Mouse (Mus musculus) kidney, embryonic 15.5 days (tissue): ENCODE data around the gene Dennd1a. TPM values are rescaled to one million over a fixed set of nuclear protein-coding genes. Genes with fewer than 3 reads are reported as not detected.
"Not testable (repeated sequence)": the region's sequence is repeated elsewhere in the genome, so short reads cannot be mapped to it uniquely, and the experiment has no call there.

Source experiments
- ATAC-seq: fragments of 200-750 bp; cut with Nextera tagmentation; replicated peaks from 2 replicates; pipeline ENCODE4 v1.8.0; 2017; ENCODE audit warnings: moderate TSS enrichment; ENCODE audit not compliant: low FRiP score
- H3K27ac ChIP-seq: fragments of 300-500 bp; sonication (generic); 2 replicates; pipeline ENCODE4 v1.5.1; 2015; ENCODE audit warnings: mild to moderate bottlenecking, inconsistent platforms
- H3K27me3 ChIP-seq: fragments of 300-500 bp; sonication (generic); 2 replicates; pipeline ENCODE4 v1.6.1; 2015; ENCODE audit warnings: inconsistent platforms
- H3K36me3 ChIP-seq: fragments of 300-500 bp; sonication (generic); 2 replicates; pipeline ENCODE4 v1.6.1; 2015; ENCODE audit warnings: inconsistent platforms
- H3K4me1 ChIP-seq: fragments of 300-500 bp; sonication (generic); 2 replicates; pipeline ENCODE4 v1.6.1; 2015; ENCODE audit warnings: inconsistent platforms
- H3K4me2 ChIP-seq: fragments of 300-500 bp; sonication (generic); 2 replicates; pipeline ENCODE4 v1.6.1; 2015; ENCODE audit warnings: moderate library complexity, mild to moderate bottlenecking, inconsistent platforms
- H3K4me3 ChIP-seq: fragments of 300-500 bp; sonication (generic); replicated peaks from 2 replicates; pipeline ENCODE4 v1.5.1; 2015; ENCODE audit warnings: mild to moderate bottlenecking, inconsistent platforms
- H3K9ac ChIP-seq: fragments of 300-500 bp; sonication (generic); 2 replicates; pipeline ENCODE4 v1.6.1; 2015; ENCODE audit warnings: mild to moderate bottlenecking, inconsistent platforms
- H3K9me3 ChIP-seq: fragments of 300-500 bp; sonication (generic); replicated peaks from 2 replicates; pipeline ENCODE4 v1.6.1; 2016; ENCODE audit warnings: inconsistent platforms
- WGBS: fragments of 180-500 bp; shearing (Covaris S2); methylation state at CpG from one replicate; pipeline ENCODE4 v1.1.7; 2015; ENCODE audit warnings: mixed read lengths; 5-methylcytosine and 5-hydroxymethylcytosine counted together
- polyA plus RNA-seq: library from polyadenylated mRNA; unstranded; fragments of >200 nt; fragmentation: Nextera tagmentation; extraction: Ambion mirVana; gene quantifications from 2 replicates; pipeline ENCODE4 v1.2.1, GENCODE M21; 2015

The Dennd1a gene
- polyA plus RNA-seq, 1 experiment from 2014 or later, result 16.2 TPM

DNA sequence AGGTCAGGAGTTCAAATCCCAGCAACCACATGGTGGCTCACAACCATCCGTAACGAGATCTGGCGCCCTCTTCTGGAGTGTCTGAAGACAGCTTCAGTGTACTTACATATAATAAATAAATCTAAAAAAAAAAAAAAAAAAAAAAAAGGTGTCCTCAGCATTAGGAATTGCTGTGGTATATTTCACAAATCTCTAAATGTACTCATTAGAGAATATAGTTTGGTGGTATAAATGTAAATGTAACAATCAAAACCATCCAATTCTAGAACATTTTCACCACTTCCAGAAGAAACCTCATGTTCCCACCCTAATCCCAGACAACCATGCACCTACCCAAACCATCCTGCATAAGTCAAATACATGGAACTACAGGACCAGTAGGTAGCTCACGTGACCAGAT, 350.3 kb downstream of the Dennd1a start:
- ATAC-seq, H3K9me3 ChIP-seq, H3K4me3 ChIP-seq, H3K4me1 ChIP-seq, H3K9ac ChIP-seq, H3K27me3 ChIP-seq, H3K4me2 ChIP-seq, H3K36me3 ChIP-seq, H3K27ac ChIP-seq: not testable (repeated sequence)
- WGBS, result 84% methylated on average over 4 of the region's 4 CpGs

DNA sequence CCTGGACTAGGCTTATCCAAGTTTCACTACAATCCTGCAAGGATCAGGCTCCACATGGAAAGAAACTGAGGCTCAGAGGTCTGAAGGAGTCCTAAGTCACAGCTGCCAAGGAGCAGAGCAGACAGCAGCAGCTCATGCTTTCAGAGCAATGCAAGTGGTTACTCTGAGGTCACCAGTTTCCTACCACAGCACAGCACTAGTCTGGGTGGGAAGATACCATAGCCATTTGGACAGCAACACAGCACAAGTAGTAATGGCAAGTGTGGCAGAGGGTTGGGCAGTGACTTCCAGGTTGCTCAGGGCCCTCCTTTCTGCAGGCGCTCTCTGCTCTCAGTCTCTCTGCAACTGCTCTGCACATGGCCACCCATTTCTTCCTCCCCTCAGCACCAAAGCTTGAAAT, 354.9 kb downstream of the Dennd1a start:
- Histone ChIP-seq H3K9me3 (no peaks in the 10 kb centered on the region), H3K36me3 (peaks cover 7% of the 10 kb centered on the region; the same call in 1 of the 2 replicates), H3K27ac (no peak overlapping the region), H3K4me1 (peaks cover 6% of the 10 kb centered on the region; the same call in 1 of the 2 replicates), H3K4me2 (no peak overlapping the region), H3K9ac (no peak overlapping the region), H3K4me3 (no peak overlapping the region), H3K27me3 (no peaks in the 10 kb centered on the region)
- WGBS, result 100% methylated on average over 1 of the region's 1 CpGs
- ATAC-seq, result no peak

DNA sequence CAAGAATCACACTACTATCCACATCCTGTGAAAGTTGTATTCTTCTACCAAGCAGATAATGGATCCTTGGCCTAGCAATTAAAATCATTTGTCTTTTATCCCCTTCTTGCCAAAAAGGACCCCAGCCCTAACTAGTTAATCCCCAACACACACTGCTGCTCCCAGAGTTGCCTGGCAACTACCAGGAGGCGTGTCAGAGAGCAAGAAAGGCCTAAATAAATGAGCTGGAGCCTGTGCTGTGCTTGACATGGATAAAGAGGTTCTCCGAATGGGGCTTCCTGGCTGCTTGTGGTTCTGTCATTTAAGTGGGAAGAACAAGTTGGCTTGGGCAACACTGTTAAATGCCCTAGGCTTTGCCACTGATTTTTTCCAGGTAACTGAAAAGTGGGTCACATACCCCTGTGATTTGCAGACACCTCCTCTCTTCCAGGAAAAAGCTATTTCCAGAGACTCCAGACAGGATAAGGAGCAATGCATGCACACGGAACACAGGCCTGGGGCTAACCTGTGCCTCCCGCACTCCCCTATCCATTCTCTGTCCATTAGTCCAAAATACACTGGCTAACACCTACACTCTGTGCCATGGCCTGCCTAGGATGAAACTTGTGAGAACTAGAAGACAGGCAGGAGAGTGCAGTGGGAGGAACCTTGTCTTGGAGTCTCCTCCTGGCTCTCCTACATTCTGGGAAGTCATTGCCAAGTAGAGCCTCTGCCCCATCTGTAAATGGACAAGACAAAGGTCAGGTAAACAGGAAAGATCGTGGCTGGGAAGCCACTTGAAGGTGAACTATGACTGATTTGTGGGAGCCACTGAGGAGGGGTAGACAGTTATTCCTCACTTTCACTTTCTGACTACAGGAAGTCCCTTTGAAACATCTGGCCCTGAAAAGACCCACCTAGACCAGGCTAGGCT, 355.9 kb downstream of the Dennd1a start:
- Histone ChIP-seq H3K4me2 (no peak overlapping the region), H3K9me3 (no peaks in the 10 kb centered on the region), H3K9ac (no peak overlapping the region), H3K4me3 (no peak overlapping the region), H3K36me3 (peaks cover 7% of the 10 kb centered on the region; the same call in 1 of the 2 replicates), H3K27ac (no peak overlapping the region), H3K4me1 (peaks cover 6% of the 10 kb centered on the region; the same call in 1 of the 2 replicates), H3K27me3 (no peaks in the 10 kb centered on the region)
- 54% methylated on average over 5 of the region's 5 CpGs for WGBS
- no peak for ATAC-seq

DNA sequence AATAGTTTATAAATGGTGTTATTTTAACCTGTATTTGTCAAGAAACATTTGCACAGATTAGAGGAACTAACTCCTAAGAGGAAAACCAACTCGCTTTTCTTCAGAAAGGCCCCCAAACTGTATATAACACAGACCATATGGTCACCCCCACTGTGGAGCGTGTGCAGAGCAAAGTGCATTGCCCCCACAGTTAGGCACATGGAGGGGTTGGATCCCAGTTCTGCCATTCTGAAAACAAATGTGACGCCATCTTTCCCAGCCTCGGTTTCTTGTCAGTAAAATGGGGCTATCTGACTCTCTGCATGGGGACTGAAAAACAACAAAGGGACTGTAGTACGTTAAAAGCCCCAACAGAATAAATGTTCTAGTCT, 361.1 kb downstream of the Dennd1a start:
- 76% methylated on average over 5 of the region's 5 CpGs for WGBS
- Histone ChIP-seq H3K36me3 (no peaks in the 10 kb centered on the region), H3K27ac (no peak overlapping the region), H3K4me2 (no peak overlapping the region), H3K9me3 (no peaks in the 10 kb centered on the region), H3K4me3 (no peak overlapping the region), H3K4me1 (peaks cover 2% of the 10 kb centered on the region; the same call in 1 of the 2 replicates), H3K27me3 (no peaks in the 10 kb centered on the region), H3K9ac (no peak overlapping the region)
- no peak for ATAC-seq

DNA sequence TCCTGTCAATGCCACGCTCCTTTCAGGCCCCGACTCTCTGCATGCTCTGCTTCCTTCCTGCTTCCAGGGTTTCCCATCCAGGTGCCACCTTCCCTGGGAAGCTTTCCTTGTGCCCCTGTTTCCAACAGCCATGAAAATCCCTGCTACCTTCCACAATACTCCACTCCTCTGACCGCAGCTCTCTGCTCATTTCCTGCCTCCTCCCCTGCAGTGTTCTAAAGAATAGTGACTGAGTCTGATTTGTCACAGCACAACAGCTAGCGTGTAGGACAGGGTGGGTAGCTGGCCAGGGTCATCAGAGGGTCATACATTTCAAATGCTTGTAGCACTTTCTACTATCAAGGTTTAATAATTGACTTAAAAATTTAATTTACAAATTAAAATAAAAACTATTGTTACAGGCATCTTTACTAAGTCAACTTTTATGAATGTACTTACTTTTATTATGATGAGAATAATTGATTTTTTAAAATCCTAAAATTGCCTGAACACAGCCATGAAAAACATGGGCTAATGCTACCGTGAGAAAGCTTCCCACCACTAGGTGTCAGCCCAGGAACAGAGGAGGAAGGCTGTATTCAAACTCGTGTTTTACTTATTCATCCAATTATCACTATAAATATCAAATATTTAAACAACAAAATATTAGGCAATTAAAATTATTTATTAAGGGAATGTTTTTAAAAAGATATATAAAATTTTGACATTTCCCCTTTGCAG, 361.6 kb downstream of the Dennd1a start:
- 35% methylated on average over 6 of the region's 6 CpGs for WGBS
- no peaks in the 10 kb centered on the region for H3K9me3 ChIP-seq
- no peak overlapping the region for H3K9ac ChIP-seq
- no peak overlapping the region for H3K4me3 ChIP-seq
- H3K36me3 ChIP-seq, result no peaks in the 10 kb centered on the region
- no peak overlapping the region for H3K27ac ChIP-seq
- no peak overlapping the region for H3K4me2 ChIP-seq
- no peak for ATAC-seq
- no peaks in the 10 kb centered on the region for H3K4me1 ChIP-seq
- H3K27me3 ChIP-seq, result no peaks in the 10 kb centered on the region

DNA sequence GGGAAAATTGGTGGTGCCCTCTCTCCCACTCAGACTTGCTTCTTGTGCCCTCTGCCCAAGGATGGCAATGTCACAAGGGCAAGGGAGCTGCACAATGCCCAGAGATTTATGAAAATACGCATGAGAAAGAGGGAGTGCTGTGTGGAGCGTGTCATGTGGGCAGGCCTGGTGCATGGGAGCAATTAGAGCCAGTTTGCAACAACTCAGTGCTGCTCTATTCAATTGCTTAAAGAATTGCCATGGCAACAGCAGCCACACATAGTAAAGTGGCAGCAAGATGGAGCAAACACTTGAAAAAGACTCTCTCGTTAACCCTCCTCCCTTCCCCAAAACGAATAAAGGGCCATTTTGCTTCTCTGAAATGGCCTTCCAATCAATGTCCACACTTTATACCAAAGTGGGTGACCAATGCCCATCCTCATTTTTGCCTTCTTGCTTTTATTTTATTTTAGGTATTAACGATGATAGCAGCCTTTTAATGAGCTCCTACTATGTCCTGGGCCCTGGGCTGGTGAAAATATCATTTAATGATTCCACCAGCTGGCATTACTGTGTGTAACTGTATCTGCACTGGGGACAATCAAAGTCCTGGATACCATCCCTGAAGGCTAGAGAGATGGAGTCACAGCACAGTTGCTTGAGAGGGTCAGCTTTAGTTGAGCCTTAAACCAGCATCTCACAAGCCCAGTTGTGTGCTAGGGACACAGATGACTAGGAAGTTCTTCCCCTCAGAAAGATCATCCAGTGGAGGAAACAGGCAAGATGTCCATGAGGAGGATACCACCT, 378.3 kb downstream of the Dennd1a start:
- no peak overlapping the region for H3K9ac ChIP-seq
- WGBS, result 67% methylated on average over 5 of the region's 5 CpGs
- no peaks in the 10 kb centered on the region for H3K27me3 ChIP-seq
- H3K4me1 ChIP-seq, result no peaks in the 10 kb centered on the region
- H3K9me3 ChIP-seq, result no peaks in the 10 kb centered on the region
- H3K4me3 ChIP-seq, result no peak overlapping the region
- no peaks in the 10 kb centered on the region for H3K36me3 ChIP-seq
- H3K4me2 ChIP-seq, result no peak overlapping the region
- H3K27ac ChIP-seq, result no peak overlapping the region
- no peak for ATAC-seq

DNA sequence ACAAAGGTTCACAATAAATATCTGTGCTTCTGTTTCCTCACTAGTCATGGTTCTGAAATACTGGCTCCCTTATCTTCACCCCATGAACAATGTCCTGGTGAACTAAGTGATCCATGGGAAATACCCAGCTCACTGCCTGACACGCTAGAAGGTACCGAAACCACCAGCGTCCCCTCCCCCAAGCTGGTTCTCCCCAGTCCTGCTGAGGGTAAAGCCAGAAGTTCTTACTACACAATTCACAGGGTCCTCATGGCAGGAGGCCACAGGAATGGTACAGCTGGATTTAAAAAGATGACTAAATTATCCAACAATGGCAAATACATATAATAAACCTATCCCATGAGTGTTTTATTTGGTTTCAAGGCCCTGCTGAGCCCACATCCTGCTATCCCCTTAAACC, 378.9 kb downstream of the Dennd1a start:
- no peak overlapping the region for H3K27ac ChIP-seq
- H3K4me2 ChIP-seq, result no peak overlapping the region
- no peaks in the 10 kb centered on the region for H3K9me3 ChIP-seq
- no peak for ATAC-seq
- no peak overlapping the region for H3K9ac ChIP-seq
- H3K27me3 ChIP-seq, result no peaks in the 10 kb centered on the region
- WGBS, result 82% methylated on average over 3 of the region's 3 CpGs
- H3K4me1 ChIP-seq, result no peaks in the 10 kb centered on the region
- no peaks in the 10 kb centered on the region for H3K36me3 ChIP-seq
- H3K4me3 ChIP-seq, result no peak overlapping the region

DNA sequence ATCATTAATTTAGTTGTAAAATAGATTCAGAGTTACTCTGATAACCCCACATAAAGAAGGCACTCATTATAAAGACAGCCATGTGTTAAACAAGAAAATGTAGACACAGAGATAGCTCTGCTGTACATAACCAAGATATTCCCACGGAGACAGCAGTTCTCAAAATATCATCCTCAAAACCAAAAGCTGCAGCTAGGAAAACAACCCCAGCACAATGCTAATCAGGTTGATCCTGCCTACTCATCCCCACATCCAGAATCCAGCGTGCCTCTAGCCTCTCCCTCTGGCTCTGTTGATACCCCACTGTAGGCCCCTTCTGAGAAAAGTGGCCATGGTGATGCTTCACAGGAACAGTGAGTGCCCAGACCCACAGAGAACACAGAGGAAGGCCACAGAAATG, 380.9 kb downstream of the Dennd1a start:
- ATAC-seq, result no peak
- 70% methylated on average over 2 of the region's 2 CpGs for WGBS
- H3K9ac ChIP-seq, result no peak overlapping the region
- no peak overlapping the region for H3K27ac ChIP-seq
- H3K36me3 ChIP-seq, result no peaks in the 10 kb centered on the region
- no peaks in the 10 kb centered on the region for H3K4me1 ChIP-seq
- H3K4me3 ChIP-seq, result no peak overlapping the region
- H3K27me3 ChIP-seq, result no peaks in the 10 kb centered on the region
- H3K4me2 ChIP-seq, result no peak overlapping the region
- no peaks in the 10 kb centered on the region for H3K9me3 ChIP-seq

DNA sequence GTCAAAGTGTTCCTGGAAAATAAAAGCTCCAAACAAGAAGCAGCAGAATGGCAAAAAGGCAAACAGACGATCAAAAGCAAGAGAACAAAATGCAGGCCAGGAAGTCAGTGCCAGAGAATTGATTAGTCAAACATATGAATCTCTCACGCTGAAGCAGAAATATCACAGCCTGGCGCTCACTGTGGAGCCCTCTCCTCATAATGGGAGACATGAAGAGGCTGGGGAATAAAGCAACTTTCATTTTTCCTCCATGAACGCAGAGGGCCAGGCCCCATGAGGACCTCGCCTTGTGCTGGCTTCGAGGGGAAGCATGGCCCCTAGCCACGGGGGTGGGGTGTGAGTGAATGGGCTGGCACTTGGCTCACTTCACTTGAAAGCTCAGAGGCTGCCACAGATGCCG, 383.9 kb downstream of the Dennd1a start:
- Histone ChIP-seq H3K27me3 (no peaks in the 10 kb centered on the region), H3K9ac (no peak overlapping the region), H3K4me1 (no peaks in the 10 kb centered on the region), H3K27ac (no peak overlapping the region), H3K4me2 (no peak overlapping the region), H3K4me3 (no peak overlapping the region), H3K9me3 (no peaks in the 10 kb centered on the region), H3K36me3 (no peaks in the 10 kb centered on the region)
- ATAC-seq, result no peak
- 83% methylated on average over 8 of the region's 8 CpGs for WGBS

DNA sequence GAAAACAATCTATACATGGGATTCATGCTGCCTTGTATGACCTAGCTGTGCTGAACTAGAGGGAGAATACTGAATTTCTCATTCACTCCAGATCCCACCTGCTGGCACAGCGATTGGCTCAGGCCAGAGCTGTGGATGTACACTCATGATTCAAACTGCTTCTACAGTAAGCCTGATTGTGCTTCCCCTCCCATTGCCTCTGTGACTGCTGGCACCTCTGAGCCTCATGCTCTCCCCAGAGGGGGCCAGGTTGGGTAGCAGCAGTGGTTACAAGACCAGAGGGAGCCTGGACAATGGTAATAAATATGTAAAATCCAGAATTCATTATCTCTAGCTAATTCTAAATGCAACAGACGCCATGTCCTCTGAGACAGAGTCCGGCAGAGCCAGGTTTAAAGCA, 404.0 kb downstream of the Dennd1a start:
- WGBS, result 91% methylated on average over 3 of the region's 3 CpGs
- H3K4me3 ChIP-seq, result no peak overlapping the region
- no peak for ATAC-seq
- no peak overlapping the region for H3K9ac ChIP-seq
- H3K36me3 ChIP-seq, result no peaks in the 10 kb centered on the region
- H3K9me3 ChIP-seq, result no peaks in the 10 kb centered on the region
- no peak overlapping the region for H3K27ac ChIP-seq
- H3K4me1 ChIP-seq, result peaks cover 5% of the 10 kb centered on the region
- no peaks in the 10 kb centered on the region for H3K27me3 ChIP-seq
- no peak overlapping the region for H3K4me2 ChIP-seq

DNA sequence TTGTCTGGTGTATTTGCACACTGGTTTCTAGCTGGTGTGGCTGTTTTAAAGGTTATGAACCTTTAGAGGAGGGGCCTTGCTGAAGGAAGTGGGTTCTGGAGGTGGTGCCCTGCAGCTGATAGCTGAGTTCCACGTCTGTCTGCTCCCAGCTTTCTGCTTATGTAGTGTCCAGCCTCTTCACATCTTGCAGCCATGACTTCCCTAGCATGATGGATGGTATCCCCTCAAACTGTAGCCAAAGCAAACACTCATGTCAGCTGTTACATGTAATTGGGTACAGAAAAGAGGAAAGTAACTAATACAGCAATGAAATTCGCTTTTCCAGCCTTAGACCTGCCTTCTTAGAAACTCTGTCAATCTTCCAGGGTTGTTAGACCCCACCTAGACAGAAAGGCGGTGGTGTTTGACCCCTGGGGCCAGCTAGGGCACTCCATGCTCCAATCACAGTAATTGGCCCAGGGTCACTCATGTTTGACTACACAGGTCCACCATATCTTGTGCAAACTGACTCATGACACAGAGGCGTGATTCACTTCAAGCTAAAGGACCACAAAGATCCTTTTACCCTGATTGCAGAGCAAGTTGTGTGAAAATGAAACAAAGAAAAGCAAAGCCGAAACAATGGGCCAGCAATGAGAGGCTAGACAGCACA, 405.8 kb downstream of the Dennd1a start:
- Histone ChIP-seq H3K4me2 (no peak overlapping the region), H3K9me3 (no peaks in the 10 kb centered on the region), H3K9ac (no peak overlapping the region), H3K4me3 (no peak overlapping the region), H3K27ac (no peak overlapping the region), H3K36me3 (no peaks in the 10 kb centered on the region), H3K27me3 (no peaks in the 10 kb centered on the region), H3K4me1 (peaks cover 5% of the 10 kb centered on the region)
- WGBS, result 54% methylated on average over 5 of the region's 5 CpGs
- ATAC-seq, result no peak
